Mouse (Mus musculus) liver, embryonic 14.5 days (tissue): ENCODE measurements around the gene Gas1. TPM values are rescaled to one million over a fixed set of nuclear protein-coding genes. Genes with fewer than 3 reads are reported as not detected.

Experiments
- ATAC-seq: fragments of 200-750 bp; cut with Nextera tagmentation; 2 replicates; pipeline ENCODE4 v1.8.0; 2017; ENCODE audit warnings: moderate number of reproducible peaks, mild to moderate bottlenecking, moderate library complexity; ENCODE audit not compliant: insufficient read depth
- DNase-seq, 3 experiments: peaks; one replicate each; pipeline ENCODE4 v3.0.0-alpha.2; 2012 to 2013; ENCODE audit warnings: low read depth in 3 of 3, low spot score in 3 of 3
- H3K27ac ChIP-seq: fragments of 300-500 bp; sonication (generic); 2 replicates; pipeline ENCODE4 v1.5.1; 2014; ENCODE audit warnings: moderate library complexity, mild to moderate bottlenecking, control low read depth, inconsistent platforms
- H3K27me3 ChIP-seq: fragments of 300-500 bp; sonication (generic); 2 replicates; pipeline ENCODE4 v1.6.1; 2014; ENCODE audit warnings: mild to moderate bottlenecking, low read length, moderate library complexity; ENCODE audit not compliant: control insufficient read depth, insufficient read depth
- H3K36me3 ChIP-seq: fragments of 300-500 bp; sonication (generic); replicated peaks from 2 replicates; pipeline ENCODE4 v1.6.1; 2014; ENCODE audit warnings: low read depth; ENCODE audit not compliant: control insufficient read depth, insufficient read depth
- H3K4me1 ChIP-seq, 2 experiments: fragments of 200-500 bp in 1 of 2; fragments of 300-500 bp in 1 of 2; sonication (generic) in 1 of 2; replicated peaks; 2 replicates each; pipeline ENCODE4 v1.6.1; 2012 to 2014; ENCODE audit warnings: antibody characterized with exemption in 1 of 2, inconsistent platforms in 1 of 2, low read length in 1 of 2; ENCODE audit not compliant: control insufficient read depth in 2 of 2, insufficient read depth in 2 of 2
- H3K4me2 ChIP-seq: fragments of 300-500 bp; sonication (generic); 2 replicates; pipeline ENCODE4 v1.6.1; 2014; ENCODE audit warnings: low read depth, mild to moderate bottlenecking, control low read depth, moderate library complexity
- H3K4me3 ChIP-seq, 2 experiments: fragments of 200-500 bp in 1 of 2; fragments of 300-500 bp in 1 of 2; sonication (generic) in 1 of 2; 2 replicates each; pipeline ENCODE4 v1.5.1; 2012 to 2014; ENCODE audit warnings: low read depth in 2 of 2, low read length in 2 of 2, mild to moderate bottlenecking in 2 of 2, control low read depth in 1 of 2, inconsistent platforms in 1 of 2, moderate library complexity in 1 of 2; ENCODE audit not compliant: insufficient read depth in 1 of 2
- H3K9ac ChIP-seq: fragments of 300-500 bp; sonication (generic); replicated peaks from 2 replicates; pipeline ENCODE4 v1.6.1; 2014; ENCODE audit warnings: mild to moderate bottlenecking, control low read depth, moderate library complexity
- H3K9me3 ChIP-seq: fragments of 300-500 bp; sonication (generic); 2 replicates; pipeline ENCODE4 v1.6.1; 2016; ENCODE audit warnings: low read length, mixed read lengths; ENCODE audit not compliant: control insufficient read depth
- CTCF ChIP-seq: IDR thresholded peaks from 2 replicates; pipeline ENCODE4 v1.5.1; 2016; ENCODE audit warnings: antibody characterized with exemption, low read depth, control low read depth
- EP300 ChIP-seq: IDR thresholded peaks from 2 replicates; pipeline ENCODE4 v1.6.1; 2016; ENCODE audit warnings: antibody characterized with exemption, low read depth
- WGBS: fragments of 180-500 bp; shearing (Covaris S2); extraction: QIAGEN DNeasy Blood & Tissue Kit; methylation state at CpG from one replicate; pipeline ENCODE4 v1.1.7; 2014; ENCODE audit not compliant: insufficient replicate concordance; 5-methylcytosine and 5-hydroxymethylcytosine counted together
- polyA plus RNA-seq, 2 experiments: library from polyadenylated mRNA; depleted of rRNA in 1 of 2; stranded (reverse) in 1 of 2; unstranded in 1 of 2; fragments of >200 nt; fragmentation: Nextera tagmentation in 1 of 2; extraction: Ambion mirVana in 1 of 2; gene quantifications; 2 replicates each; pipeline versions ENCODE4 v1.2.1 to v1.2.3; 2012 to 2014

Gas1 gene
- polyA plus RNA-seq, 2 experiments, result 1.5 to 1.6 TPM

- Histone ChIP-seq H3K36me3 (no peaks in the 10 kb centered on the region), H3K9ac (no peak overlapping the region), H3K9me3 (no peaks in the 10 kb centered on the region), H3K4me2 (peak overlapping the region; percentile 56), H3K27ac (no peak overlapping the region), H3K4me1 (0 out of 4 replicates have a peak, but pooled peaks cover 0 to 2% of the 10 kb centered on the region in 2 experiments), H3K27me3 (peaks cover 47% of the 10 kb centered on the region), H3K4me3 (peak overlapping the region; percentile 40 to 48; a peak in 3 of 4 replicates)
- DNase-seq (no peak), ATAC-seq (no peak)
- 2% methylated on average over 13 of the region's 13 CpGs for WGBS
- TF ChIP-seq EP300, result no peak
- TF ChIP-seq CTCF, result no peak
Observed at GRCm38 (mm10) chr13:60177797-60178110, 589 bp upstream of the Gas1 start.

GRCm38 (mm10) chr13:60176776-60177105 is 424 bp downstream of the Gas1 start:
- 0 out of 4 replicates have a peak, but pooled peaks cover 0 to 2% of the 10 kb centered on the region in 2 experiments for H3K4me1 ChIP-seq
- DNase-seq, result no peak
- no peak for ATAC-seq
- H3K9ac ChIP-seq, result no peak overlapping the region
- H3K9me3 ChIP-seq, result no peaks in the 10 kb centered on the region
- H3K27me3 ChIP-seq, result peaks cover 49% of the 10 kb centered on the region
- TF ChIP-seq CTCF (no peak), EP300 (no peak)
- WGBS, result 0% methylated on average over 43 of the region's 53 CpGs
- H3K36me3 ChIP-seq, result no peaks in the 10 kb centered on the region
- peak overlapping the region; percentile 40 to 46 for H3K4me3 ChIP-seq
- H3K27ac ChIP-seq, result no peak overlapping the region
- H3K4me2 ChIP-seq, result peak overlapping the region; percentile 56

- Histone ChIP-seq H3K9ac (no peak overlapping the region), H3K27me3 (peaks cover 51% of the 10 kb centered on the region), H3K4me1 (0 out of 4 replicates have a peak, but pooled peaks cover 0 to 2% of the 10 kb centered on the region in 2 experiments), H3K27ac (no peak overlapping the region), H3K36me3 (no peaks in the 10 kb centered on the region), H3K9me3 (no peaks in the 10 kb centered on the region), H3K4me3 (peak overlapping the region; percentile 40 to 46), H3K4me2 (peak overlapping the region; percentile 56)
- TF ChIP-seq CTCF (no peak), EP300 (no peak)
- WGBS, result under 1% methylated on average over 69 of the region's 82 CpGs
- peak; percentile 18; the same call in 1 of the 2 replicates for ATAC-seq
- DNase-seq, result no peak
Observed at GRCm38 (mm10) chr13:60176136-60176775, 909 bp downstream of the Gas1 start.

GRCm38 (mm10) chr13:60175490-60176135 is 1.6 kb downstream of the Gas1 start:
- Histone ChIP-seq H3K27me3 (peaks cover 53% of the 10 kb centered on the region), H3K4me3 (peak overlapping the region; percentile 40 to 46), H3K36me3 (no peaks in the 10 kb centered on the region), H3K4me2 (peak overlapping the region; percentile 56), H3K9me3 (no peaks in the 10 kb centered on the region), H3K9ac (no peak overlapping the region), H3K4me1 (0 out of 4 replicates have a peak, but pooled peaks cover 0 to 2% of the 10 kb centered on the region in 2 experiments), H3K27ac (no peak overlapping the region)
- TF ChIP-seq EP300 (no peak), CTCF (no peak)
- no peak for ATAC-seq
- WGBS, result under 1% methylated on average over 50 of the region's 59 CpGs
- no peak for DNase-seq

- ATAC-seq, result no peak
- no peak for DNase-seq
Observed at GRCm38 (mm10) chr13:60174953-60175352, 2.2 kb downstream of the Gas1 start.

More at GRCm38 (mm10) chr13:60174953-60175352, 2.2 kb downstream of the Gas1 start:
- no peak for TF ChIP-seq EP300
- no peak for TF ChIP-seq CTCF
- Histone ChIP-seq H3K27me3 (peaks cover 53% of the 10 kb centered on the region), H3K9ac (no peak overlapping the region), H3K4me2 (peak overlapping the region; percentile 56; the same call in 1 of the 2 replicates), H3K4me3 (peak overlapping the region in 1 of 2 experiments; percentile 34; a peak in 1 of 4 replicates), H3K27ac (no peak overlapping the region), H3K36me3 (no peaks in the 10 kb centered on the region), H3K9me3 (no peaks in the 10 kb centered on the region), H3K4me1 (0 out of 4 replicates have a peak, but pooled peaks cover 0 to 2% of the 10 kb centered on the region in 2 experiments)
- WGBS, result 3% methylated on average over 7 of the region's 7 CpGs
